Mouse (Mus musculus) kidney, adult 11 months (tissue): ENCODE measurements around the gene Scrn2.

ENCODE experiments used
- DNase-seq: peaks from one replicate; pipeline ENCODE4 v3.0.0; 2022

The Scrn2 gene

DNA sequence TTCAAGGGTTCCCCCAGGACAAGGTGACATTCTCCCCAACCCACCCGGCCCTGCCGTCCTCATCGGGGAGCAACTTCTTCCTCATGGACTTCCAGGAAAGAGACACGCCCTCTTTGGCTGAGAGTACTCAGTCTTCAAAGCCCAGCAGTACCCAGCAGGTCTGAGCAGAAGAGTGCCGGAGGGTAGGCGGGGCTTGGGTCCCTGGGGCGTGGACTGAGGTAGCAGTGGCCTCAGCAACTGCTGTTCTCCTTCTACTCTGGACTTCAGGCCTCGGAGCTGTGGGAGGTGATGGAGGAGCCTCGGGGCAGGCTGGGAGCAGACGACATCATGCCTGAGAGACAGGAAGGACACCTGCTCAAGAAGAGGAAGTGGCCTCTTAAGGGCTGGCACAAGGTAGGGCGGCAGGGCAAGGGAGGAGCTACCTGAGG is 22.5 kb downstream of the Scrn2 start:
- DNase-seq: peak; percentile 59

DNA sequence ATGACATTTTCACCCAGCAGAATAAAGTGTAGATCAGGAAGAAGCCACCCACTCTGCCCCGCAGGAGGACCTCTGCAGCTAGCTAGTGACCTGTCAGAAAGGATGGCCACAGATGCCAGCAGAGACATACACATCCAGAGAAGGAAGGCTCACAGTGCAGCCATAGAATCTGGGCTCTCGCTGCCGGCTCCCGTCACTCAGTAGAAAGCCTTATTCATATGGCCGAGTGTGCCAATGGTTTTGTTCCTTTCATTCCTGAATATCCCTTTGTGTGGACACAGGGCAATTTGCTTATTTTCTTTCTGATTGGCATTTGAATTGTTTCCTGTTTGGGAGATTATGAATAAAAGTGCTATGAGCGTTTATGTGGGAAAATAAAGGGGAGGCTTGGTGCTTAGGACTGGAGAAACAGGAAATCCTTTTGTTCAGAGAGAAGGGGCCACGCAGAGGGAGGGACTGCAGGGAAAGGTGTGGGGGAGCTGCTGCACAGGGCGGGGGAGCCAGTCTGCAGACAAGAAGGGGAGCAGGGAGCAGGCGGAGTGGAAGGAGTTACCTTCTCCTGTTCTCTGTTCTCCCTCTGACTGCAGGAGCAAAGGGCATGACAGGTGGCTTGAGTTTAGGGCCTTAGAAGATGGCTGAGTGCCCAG is 33.7 kb downstream of the Scrn2 start:
- no peak for DNase-seq

DNA sequence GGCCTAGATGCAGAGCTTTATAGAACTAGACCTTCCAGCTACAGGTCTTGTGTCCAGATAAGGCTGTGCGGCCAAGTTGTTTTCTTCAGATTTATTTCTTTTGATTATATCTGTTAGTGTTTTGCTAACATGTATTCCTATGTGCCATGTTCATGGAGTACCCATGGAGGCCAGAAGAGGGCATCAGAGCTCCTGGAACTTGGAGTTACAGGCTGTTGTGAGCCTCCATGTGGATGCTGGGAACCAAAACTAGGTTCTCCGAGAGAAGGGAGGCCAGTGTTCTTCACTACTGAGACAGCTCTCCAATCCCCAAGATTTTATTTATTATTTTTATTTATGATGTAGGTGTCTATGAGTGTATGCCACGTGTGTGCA is 34.2 kb downstream of the Scrn2 start:
- DNase-seq: no peak

DNA sequence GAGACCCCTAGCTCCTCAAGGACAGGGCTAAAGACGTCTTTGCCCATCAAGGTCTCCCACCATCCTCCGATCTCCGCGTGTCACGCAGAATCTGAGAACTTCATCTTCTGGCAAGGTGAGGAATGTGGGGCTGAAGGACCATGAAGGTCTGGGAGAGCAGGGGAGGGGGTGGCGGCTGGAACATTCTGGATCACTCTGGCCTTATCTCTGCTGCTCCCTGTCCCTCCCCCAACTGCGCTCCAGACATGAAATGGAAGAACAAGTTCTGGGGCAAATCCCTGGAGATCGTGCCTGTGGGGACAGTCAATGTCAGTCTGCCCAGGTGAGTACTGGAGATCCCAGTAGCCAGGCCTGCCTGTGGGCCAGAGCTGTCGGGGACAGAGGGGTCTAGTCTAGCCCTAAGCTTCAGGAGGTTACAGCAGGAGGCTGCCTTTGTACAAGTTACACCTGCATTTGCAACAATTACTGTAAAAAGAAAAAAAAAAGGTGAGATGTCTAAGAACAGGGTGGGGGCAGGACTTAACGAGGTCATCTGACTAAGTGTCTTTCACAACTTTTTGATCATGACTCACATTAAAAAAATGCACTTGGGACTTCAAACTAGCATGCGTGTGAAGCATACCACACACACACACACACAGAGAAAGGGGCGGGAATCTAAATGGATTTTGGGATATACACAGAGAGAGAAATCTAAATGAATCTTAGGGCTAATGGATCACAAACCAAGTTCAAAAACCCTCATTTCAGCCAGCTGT is 36.0 kb downstream of the Scrn2 start:
- DNase-seq: no peak

DNA sequence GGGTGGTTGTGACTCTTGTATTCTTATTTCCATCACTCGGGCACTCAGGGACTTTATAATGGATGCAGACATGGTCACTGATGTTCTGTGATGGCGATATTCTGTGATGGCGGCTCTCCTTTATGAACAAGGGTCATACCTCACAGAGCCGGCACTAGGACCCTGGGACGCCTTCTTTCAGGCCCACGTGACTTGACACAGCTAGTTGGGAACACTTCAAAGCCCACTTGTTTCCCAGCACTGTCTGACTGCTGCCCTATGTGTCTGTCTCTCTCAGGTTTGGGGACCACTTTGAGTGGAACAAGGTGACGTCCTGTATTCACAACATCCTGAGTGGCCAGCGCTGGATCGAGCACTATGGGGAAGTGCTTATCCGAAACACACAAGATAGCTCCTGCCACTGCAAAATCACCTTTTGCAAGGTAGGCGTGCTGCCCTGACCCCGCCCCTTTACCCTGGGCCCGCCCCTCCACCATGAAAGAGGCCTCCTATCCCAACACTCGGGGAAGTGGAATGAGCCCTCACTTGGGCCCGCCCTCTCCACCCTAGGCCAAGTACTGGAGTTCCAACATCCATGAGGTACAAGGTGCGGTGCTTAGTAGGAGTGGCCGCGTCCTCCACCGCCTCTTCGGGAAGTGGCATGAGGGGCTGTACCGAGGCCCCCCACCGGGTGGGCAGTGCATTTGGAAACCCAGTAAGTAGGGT is 37.1 kb downstream of the Scrn2 start:
- DNase-seq: no peak

DNA sequence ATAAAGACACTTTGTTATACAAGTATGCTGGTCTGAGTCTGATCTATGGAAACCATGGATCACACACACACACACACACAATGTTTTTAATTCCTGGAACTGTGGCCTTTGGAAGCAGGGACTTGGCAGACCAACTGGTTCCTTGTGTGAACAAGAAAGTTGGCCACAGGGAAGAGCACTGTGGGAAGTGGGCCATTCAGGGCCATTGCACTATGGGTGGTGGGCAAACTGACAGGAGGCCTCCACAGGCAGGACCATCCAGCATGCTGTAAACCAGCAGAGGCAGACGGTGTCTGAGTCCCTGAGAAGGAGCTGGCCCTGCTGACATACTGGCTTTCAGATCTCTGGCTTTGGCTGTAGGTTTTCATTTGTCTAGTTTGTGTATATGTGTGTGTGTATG is 39.6 kb downstream of the Scrn2 start:
- no peak for DNase-seq

DNA sequence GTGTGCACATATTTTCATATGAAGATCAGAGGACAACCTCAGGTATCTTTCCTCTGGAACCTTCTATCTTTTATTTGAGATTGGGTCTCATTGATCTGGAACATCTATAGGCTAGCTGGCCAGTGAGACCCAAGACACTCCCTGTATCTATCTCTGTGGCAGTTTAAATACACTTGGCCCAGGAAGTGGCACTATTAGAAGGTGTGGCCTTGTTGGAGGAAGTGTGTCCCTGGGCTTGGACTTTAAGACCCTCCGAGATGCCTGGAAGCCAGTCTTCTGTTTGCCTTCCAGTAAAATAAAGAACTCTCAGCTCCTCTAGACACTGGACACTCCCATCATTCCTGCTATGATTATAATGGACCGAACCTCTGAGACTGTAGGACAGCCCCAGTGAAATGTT is 40.0 kb downstream of the Scrn2 start:
- DNase-seq: no peak

DNA sequence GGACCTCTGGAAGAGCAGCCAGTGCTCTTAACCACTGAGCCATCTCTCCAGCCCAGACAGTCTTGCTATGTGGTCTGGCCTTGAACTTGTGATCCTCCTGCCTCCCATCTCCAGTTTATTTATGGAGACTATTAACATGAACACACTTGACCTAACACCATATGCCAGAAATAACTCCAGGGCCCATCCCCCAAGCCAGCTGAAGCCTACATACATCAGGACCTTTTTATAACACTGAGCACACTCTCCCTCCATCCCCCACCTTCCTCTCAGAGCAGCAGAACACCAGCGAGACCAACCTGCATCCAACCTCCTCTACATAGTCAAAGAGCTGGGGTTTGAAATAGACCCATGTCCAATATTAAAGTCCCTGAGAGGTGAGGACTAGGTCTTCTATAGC is 41.4 kb downstream of the Scrn2 start:
- no peak for DNase-seq

DNA sequence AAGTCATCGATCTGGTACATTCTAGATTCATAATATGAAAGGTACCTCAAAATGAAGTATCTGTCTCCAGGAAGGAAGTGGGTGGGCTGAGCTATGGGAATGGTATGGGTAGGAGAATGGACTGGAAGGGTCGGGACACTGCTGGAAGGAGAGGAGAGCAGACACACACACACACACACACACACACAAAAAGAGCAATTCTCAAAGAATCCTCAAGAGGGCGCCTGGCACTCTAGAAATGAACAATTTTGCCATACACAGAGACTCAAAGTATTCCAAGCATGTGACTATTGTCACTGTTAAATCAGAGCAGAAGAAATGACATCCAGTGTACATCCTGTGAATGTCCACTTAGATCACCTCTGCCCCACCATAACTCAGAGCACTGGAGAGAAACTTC is 42.8 kb downstream of the Scrn2 start:
- DNase-seq: no peak

DNA sequence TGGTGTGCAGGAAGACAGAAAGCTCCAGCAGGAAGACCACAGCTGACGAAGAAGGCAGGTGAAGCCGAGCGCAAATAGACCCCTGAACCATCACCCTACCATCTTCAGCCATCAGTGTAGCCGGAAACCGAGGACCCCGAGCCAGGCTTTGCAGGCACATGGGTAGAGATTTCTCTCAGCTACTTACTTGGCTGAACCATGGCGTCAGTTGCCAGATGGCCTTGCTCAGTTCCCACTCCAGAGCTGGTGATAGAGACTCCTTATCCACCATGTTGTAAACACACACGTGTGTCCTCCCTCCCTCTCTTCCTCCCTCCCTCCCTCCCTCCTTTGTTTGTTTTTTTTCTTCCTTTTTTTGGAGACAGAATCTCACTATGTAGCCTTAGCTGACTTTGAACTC is 44.5 kb downstream of the Scrn2 start:
- no peak for DNase-seq

DNA sequence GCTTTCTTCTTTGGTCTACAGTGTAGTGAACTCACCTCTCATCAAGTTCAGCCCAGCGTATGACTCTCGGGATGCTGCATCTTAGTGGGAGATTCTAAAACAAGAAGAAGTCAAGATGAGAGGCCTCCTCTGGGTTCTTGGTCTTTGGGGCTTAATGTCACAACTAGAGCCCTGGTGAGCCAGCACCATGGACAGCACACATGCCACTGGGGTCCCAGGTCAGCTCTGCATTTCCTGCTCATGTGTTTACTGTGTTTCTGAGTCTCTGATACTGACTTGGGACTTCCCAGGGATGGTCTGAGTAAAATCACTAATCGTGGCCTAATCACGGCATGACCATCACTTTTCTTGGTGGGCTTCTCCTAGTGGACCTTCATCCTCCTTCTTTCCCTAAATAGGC is 49.0 kb downstream of the Scrn2 start:
- DNase-seq: no peak

DNA sequence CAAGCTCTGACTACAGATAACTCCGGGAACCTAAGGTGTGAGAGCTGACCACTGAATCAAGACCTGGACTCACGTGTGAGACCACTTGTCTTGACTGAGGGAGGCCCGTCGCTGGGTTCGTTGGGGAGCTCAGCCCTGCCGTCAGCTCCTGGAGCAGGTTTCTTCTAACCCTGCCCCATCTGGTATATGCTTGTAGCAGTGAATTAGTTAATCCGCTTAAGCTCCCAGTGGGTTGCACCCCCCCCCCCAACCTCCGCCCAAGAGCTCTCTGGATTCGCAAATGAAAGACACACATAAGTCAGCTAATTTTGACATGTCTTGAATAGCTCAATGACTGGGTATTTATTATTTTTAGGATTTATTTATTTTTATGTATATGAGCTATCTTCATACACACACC is 50.6 kb downstream of the Scrn2 start:
- DNase-seq: no peak

DNA sequence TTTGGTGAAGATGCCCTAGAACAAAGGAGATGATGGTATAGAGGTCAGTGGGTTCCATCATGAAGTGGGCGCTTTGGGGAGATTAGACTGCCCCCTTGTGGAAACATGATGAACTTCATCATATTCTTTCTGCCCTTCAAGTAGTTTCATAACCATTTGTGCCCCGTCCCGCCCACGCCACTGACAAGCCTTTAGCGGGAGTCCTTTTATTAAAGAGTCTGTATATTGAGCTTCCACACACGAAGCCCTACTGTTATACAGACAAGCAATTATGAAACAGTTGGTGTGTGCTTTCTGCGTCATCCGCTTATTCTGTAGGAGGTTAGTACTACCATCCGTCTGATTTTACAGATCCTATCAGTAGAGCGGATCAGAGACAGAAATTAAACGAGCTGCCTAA is 53.2 kb downstream of the Scrn2 start:
- DNase-seq: peak; percentile 14
